Mouse (Mus musculus): ENCODE results near the gene Eif5a.

- TF ChIP-seq TBP (conservative IDR thresholded peaks at IDR 0.05; ENCODE audit: low read depth, low read length) (no peak), POLR2A (IDR thresholded peaks at IDR 0.05; ENCODE audit: low read depth, low read length) (no peak), POLR2AphosphoS2 (IDR thresholded peaks at IDR 0.05; ENCODE audit: low read depth, low read length) (no peak), EP300 (IDR thresholded peaks at IDR 0.05; ENCODE audit: low read length) (no peak), ELF1 (IDR thresholded peaks at IDR 0.05; ENCODE audit: low read depth, low read length) (no peak), E2F4 (IDR thresholded peaks at IDR 0.05; ENCODE audit: insufficient replicate concordance, low read depth, low read length) (no peak), CTCF (conservative IDR thresholded peaks at IDR 0.05 in 1 of 2, IDR thresholded peaks at IDR 0.05 in 1 of 2; ENCODE audit: low read depth in 2 of 2, low read length in 2 of 2) (peak in 1 of 2 experiments; percentile 64; a peak in 2 of 4 replicates), NRF1 (IDR thresholded peaks at IDR 0.05; ENCODE audit: low read depth, low read length) (no peak), UBTF (IDR thresholded peaks at IDR 0.05; ENCODE audit: low read depth, low read length) (no peak), ZNF384 (IDR thresholded peaks at IDR 0.05; ENCODE audit: low read depth, low read length) (no peak), USF1 (IDR thresholded peaks at IDR 0.05; ENCODE audit: low read depth, low read length) (no peak), TCF12 (IDR thresholded peaks at IDR 0.05; ENCODE audit: low read depth, low read length) (no peak)
Observed at GRCm38 (mm10) chr11:69886907-69887635, 34.7 kb downstream of the Eif5a start.
